Mouse (Mus musculus): ENCODE results near the gene Kat2a.

The Kat2a gene

DNA sequence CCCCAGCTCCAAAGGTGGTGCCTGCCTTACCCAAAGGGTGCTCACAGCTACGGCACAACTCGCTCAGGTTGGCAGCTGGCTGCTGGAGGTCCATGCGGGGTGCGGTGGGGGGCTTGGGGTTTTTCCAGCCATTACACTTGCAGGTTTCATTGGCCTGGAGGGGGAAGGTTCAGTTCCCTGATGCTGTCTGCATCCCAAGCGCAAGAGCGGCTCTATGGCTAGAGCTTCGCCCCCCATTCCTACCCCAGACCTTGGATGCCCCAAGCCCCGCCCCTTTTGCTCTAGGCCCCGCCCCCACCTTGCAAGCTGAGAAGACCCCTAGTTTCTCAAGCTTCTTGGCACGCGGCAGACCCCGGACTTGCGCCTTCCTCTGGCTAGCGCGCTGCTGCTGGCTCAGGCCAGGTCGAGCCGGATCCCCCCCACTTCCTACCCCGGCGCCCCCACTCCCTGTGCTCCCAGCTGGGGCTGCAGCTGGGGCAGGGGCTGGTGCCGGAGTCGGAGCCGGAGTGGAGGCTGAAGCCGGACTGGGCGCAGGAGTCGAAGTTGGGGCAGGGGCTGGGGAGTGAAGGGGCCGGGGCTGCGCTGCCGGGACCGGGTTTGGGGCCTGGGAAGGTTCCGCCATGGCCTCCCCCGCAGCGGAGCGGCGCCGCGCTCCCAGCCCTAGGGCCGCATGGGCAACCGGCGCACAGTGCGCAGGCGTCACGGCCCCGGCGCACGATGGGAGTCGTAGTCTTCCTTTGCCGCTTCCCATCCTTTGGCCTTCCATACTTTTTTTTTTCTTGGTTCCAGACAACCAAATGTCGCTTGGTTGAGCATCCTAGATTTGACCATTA, at the start of gene Kat2a:
Gene Kat2a (minus strand): TSS at position 683 of the 833 bp plus-strand sequence.
- DNase-seq (ENCODE audit: low read depth, low spot score): peak; percentile 64

DNA sequence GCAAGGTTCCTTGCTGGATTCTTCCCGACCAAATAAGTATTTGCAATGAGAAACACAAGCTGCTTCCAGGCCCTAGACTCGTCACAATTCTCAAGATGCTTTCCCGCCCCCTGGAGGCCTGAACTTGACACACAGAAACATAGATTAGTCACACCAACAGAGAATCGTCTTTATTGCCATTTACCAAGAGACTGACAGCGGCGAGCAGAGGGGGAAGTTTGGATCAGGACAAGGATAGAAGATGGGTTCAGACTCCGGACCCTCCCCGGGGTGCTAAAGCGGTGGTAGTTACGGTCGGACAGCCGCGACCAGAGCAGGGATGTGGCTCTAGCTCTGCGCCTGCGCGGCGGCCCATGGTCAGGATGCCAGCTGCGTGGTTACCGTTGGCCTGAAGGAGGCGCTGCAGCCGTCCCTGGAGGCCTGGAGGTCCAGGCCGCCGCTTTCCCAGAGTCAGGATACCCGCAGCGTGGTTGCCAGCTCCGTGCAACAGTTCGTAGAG, 49.3 kb upstream of the Kat2a start:
- peak; percentile 40 for DNase-seq (ENCODE audit: low read depth, low spot score)

DNA sequence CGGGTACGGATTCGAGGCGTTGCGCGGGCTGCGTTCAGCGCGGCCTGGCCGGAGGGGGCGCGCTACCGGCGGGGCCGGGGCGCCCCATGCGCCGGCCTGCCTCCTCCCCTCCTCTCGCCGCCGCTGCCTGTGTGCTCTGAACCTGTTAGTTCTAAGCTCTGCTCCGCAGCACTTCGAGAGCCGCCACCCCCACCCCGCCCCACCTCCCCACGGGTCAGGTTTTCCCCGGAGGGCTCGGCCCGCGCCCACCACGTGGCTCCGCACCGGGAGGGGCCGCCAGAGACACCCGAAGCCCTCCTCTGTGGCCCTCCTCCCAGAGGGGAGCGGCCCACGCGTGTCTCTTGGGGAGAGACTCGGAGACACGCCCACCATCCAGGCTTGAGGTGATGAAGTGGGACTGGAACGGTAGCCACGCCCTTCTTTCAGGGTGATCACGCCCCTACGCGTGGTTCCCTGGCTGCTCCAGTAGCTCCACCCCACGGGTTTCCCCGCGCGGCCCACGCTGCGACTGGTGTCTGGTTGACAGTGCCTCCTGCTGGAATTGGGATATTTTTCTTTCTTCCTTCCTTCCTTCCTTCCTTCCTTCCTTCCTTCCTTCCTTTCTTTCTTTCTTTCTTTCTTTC, 47.5 kb upstream of the Kat2a start, which contains the start of gene Kcnh4:
Gene Kcnh4 (minus strand): TSS at position 332 of the 623 bp plus-strand sequence.
- no peak for DNase-seq (ENCODE audit: low read depth, low spot score)

DNA sequence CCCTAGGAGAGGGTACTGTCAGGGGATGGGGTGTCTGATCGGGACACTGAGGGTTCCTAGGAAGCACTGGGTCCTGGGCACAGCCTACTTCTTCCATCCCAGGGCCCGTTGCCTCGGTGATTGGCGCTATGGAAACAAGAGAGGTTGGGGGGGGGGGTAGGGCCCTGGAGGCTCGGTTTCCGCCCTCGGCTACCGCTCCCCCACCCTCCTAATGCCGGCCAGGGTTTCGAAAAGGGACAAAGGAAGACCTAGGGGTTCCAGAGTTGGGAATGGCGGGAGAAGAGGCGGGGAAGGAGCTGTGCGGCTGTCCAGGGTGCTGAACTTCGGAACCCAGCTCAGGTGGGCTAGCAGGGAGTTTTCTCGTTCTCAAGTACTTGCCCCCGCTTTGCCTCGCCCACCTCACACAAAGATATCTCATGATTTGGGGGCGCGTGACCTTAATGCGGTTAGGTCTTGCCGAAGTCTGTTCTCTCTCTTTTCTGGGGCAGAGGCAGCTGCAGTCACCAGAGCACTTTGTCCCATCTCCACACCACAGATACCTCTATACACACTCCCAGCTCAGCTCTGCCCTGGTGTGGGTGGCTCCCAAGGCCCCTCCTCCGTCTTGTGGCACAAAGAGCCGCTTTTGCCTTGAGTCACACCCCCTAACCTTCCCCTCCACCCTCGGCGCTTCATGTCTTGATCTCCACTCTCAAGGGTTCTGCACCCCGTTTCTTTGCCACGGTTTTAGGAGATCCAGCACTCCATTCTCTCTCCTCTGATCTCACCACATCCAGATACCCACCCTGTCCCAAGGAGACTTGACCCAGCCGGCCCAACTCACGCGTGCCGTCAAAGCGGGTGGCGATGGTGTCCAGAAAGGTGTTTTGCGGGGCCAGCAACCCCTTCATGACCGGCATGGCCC, 46.7 kb upstream of the Kat2a start:
- DNase-seq (ENCODE audit: low read depth, low spot score): no peak

DNA sequence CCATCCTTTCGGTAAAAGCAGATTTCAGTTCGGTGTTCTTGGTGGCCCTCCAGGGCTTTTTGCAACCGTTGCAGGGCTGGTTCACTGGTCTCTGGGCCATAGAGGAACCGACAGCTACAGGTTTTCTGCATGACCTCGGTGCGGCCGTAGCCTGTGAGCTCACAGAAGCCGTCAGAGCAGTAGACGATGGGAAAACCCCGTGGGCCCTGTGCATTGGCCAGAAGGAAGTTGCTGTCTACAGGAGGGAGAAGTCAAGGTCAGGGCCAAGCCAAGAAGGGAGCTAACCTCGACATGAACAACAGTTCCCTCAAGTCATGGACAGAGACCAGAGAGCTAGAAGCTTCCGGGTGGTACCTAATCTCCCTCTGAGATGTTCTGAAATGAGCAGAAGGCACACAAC, 45.3 kb upstream of the Kat2a start:
- DNase-seq (ENCODE audit: low read depth, low spot score): no peak

DNA sequence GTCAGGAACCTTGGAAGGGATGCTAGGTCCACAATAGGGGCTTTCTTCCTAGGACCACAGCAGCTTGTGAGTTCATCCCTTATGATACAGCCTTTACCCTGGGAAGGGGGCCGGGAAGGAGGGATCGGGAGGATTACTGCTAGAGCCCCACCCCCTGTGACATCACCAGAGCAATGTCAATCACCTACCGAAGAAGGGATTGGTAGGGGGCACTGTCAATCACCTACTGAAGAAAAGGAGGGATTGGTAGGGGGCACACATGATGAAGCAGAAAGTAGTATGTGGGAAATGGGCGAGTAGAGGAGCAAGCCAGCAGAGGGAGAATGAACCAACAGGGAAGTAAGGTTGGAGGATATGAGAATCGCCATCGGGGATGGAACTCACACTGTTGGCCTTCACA, 44.2 kb upstream of the Kat2a start:
- no peak for DNase-seq (ENCODE audit: low read depth, low spot score)

DNA sequence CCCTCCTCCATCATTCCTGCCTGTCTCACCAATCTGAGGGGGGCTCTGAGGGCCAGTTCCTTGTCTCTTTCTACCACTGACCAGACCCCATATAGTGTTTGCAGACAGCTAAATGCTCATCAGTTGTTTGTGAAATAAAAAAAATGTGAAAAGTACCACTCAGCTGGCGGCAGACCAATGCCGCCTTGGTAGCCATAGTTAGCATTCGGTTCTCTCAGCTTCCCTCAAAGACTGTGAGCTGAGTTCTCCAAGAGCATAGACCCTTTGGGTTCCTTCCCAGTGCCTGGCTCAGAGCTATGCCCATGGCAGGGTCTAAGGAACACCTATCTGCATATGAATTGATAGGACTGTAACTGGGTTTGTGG, 42.4 kb upstream of the Kat2a start:
- DNase-seq (ENCODE audit: low read depth, low spot score): no peak

DNA sequence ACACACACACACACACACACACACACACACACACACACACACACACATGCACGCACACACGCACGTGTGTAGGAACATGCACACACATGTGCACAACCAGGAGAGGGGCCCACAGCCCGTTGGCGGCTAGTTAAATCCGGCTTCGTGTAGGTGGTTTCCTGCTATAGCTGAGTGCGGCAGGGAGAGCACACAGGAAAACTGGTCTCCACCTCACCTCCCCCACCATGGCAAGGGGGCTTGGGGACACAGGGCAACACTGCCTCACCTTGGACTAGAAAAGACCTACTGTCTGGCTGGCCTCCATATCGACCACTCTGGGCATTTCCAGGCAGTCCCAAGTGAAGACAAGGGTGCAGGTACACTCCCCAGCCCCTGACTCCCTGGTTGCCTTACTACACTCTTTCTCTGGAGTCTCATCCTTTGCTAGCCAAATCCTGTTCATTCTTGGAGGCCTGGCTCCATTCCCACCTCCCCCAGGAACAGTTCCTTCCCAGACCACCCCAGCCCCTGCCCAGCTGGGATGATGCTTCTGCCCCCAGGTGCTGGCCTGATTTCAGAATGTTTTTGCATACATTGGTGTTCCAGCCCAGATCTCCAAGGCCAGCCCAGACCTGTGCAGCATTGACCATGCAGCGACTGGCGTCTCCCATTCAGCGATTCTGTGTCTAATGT, 41.9 kb upstream of the Kat2a start:
- no peak for DNase-seq (ENCODE audit: low read depth, low spot score)

DNA sequence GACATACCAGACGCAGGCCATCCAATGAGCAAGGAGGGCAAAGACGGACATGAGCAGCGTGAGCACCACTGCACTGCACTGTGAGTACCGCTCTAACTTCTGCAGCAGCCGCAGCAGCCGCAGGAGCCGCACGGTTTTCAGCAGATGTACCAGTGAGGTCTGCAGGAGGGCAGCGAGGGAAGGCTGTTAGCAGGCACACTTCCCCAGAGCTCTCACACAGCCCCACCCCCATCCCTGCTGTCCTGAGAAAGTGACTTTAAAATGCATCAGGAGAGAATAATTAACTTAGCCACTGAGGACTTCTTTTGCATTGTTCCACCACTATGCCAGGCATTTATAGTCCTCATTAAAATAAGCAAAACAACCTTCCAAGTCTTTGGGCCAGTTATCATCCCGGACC, 40.0 kb upstream of the Kat2a start:
- DNase-seq (ENCODE audit: low read depth, low spot score): no peak

DNA sequence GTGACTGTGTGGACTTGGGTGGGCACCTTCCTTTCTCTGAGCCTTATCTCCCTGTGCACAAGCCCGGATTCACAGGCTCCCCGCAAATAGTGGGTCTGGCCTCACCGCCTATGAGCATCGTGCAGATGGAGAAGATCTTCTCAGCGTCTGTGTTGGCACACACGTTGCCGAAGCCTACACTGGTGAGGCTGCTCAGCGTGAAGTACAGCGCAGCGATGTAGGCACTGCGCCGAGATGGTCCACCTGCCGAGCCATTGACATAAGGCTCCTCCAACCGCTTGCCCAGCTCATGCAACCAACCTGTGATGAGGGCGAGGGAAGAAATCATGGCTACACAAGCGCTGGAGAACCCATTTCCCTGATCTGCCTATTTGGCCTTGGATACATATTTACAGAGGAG, 37.9 kb upstream of the Kat2a start:
- DNase-seq (ENCODE audit: low read depth, low spot score): no peak

DNA sequence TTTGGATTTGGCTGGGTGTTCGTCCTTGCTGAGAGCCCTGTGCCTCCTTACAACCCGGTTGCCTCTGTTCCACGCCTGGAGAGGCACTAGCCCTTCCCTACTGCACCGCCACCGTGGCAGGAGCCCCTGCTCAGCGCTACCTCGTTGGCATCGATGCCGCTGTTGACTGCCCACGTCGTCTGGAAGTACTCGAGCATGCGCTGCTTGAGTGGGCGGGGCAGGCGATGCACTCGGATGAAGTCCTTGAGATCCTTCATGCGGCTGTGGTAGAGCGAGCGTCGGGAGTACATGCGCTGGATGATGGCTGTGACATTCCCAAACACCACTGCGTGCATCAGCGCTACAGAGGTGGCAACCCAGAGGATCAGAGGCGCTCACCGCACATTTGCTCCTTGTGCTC, 37.2 kb upstream of the Kat2a start:
- DNase-seq (ENCODE audit: low read depth, low spot score): no peak

DNA sequence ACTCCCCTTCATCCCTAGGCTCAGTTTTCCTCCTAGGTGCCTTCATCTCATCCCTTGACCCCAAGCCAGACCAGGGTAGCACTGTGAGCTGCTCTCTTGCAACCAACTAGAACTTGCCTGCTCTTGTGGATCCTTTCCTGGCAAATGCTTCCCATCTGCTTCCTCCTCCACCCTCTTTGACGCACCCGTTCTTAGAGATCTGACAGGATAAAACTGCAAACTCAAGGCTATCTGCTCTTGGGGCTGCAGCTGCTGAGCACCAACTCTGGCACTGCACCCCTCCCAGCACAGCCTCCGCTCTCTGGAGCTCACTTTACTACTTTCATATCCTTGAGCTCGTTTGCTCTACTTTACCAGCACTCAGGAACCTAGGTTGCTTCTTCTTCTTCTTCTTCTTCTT, 36.4 kb upstream of the Kat2a start:
- DNase-seq (ENCODE audit: low read depth, low spot score): no peak

DNA sequence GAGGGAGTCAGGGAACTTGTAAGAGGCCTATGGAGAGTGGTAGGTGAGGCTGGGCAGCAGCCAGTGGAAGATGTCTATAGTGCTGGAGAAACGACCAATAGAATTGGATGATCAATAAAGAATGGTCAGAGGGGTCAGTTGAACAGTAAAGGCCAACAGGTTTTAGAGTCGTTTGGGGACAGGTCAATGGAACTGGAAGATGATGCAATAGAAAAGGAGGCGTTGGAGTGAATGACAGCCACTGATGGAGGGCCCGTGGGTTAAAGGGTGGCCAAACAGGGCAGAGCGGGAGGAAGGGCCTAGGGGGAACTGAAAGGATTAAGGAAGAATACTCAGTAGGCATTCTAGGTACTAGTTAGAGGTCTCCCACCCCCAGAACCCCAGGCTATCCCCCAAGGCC, 34.8 kb upstream of the Kat2a start:
- DNase-seq (ENCODE audit: low read depth, low spot score): no peak

DNA sequence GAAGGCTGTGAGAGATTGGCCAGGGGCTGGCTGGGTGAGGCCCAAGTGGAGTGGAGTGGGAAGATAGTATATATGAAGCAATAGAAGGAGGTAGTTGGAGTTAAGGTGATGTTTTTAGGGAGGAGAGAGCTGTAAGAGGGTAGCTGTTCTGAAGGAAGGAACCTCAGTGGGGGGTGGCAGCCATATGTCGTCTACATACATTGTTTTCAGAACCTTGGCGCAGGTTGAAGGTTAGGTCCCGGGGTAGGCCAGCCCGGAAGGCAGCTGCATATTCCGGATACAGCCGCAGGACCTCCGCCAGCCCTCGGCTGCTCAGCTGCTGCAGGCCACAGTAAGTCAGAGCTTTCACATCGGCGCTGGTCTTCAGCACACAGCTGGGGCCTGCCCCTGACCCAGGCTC, 34.3 kb upstream of the Kat2a start:
- DNase-seq (ENCODE audit: low read depth, low spot score): no peak

DNA sequence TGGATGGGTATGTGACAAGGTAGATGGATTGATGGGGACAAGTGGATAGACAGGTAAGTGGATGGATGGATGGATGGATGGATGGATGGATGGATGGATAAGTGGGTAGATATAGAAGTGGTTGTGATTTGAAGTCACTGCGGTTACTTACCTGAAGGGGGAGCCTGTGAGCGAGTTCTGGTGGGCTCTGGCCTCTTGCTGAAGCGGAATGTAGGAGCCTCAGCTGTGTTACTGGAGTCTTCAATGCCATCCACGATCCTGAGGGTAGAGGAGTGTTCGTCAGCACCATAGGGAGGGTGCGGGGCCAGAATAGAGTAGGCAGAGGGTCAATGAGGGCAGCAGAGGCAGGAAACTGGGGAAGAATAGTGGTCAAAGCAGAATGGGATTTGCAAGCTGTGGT, 32.8 kb upstream of the Kat2a start:
- DNase-seq (ENCODE audit: low read depth, low spot score): no peak

DNA sequence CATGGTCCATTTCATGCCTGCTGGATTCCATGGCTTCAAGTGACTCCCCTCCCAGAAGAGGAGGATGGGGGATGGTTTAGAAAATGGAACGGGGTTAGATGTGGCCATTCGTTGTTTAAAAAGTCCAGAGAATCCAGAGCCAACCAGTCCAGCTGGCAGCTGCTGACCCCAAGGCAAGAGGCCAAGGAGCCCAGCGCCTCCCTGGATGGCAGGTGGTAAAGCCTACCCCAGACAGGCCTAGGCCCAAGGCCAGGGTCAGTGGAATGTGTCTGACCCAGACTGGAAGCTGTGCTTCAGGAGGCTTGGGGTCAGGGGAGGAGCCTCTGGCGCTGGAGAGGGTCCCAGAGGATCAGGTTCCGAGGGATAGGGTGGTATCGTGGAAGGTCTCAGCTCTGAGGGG, 29.1 kb upstream of the Kat2a start:
- DNase-seq (ENCODE audit: low read depth, low spot score): no peak

DNA sequence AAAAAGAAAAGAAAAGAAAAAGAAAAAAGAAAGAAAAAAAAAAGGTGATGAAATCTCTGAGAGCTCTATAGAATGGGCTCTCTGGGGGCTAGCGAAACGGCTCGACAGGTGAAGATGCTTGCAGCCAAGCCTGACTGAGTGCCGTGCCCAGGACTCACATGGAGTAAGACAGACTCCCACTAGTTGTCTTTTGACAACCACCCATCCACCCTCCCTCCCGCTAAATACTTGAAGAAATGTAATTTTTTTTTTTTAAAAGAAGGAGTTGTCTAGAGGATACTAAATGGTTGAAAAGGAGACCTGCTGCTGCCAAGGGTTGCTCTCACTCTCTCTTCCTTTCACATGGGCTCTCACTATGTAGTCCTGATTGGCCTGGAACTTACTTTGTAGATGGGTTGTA, 26.5 kb upstream of the Kat2a start:
- no peak for DNase-seq (ENCODE audit: low read depth, low spot score)

DNA sequence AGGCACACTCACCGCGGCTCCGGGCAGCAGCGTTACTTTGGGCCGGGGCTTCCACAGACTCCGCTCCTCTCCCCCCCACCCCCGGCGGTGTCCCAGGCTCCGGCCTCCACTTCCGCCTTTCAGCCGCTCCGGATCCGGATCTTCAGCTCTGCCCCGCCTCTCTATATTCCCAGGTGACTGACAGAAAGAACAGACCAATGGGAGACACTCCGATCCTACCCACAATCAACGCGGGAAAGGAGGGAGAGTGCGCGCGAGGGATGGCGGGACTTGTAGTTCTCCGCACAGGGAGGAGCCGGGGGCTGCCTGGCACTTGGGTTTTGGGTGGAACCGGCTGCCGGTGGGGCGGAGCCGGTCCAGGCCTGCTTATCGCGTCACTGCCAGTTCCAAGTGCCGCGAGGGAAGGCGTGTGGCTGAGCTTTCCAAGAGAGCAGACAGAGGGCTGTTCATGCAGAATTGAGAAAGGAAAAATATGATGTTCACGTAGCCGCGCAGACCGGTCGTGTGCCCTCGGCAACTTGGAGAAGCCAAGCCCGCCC, 25.9 kb upstream of the Kat2a start, which contains the start of gene Rab5c:
Gene Rab5c (minus strand): TSS at position 150 of the 539 bp plus-strand sequence.
- DNase-seq (ENCODE audit: low read depth, low spot score): peak; percentile 96

DNA sequence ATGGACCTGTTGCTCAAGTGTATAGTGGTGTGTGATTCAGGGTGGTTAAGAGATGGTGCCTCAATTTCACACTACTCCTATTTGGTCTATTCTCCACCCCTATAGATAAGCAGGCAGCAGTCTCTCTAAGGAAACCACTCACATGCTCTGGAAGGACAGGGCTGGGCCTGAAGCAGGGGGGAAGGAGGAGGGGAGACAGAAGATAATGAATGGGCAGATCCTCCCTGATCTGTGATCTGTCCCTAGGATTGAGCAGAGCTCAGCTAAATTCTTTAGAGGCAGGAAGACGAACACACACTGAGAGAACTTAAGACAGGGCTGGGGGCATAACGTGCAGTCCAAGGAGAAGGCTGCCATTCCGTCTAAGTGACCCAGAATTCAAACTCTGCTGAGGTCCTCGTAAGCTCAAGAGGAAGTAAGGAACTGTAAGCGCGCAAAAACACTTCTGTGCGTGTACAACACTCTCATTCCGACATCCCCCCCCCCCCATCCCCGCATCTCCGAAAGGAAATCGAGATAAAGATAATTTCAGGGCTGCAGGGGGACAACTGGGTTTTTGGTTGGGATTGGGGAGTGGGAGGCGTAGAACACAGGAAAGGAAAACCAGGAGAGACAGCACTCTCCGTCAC, 25.0 kb upstream of the Kat2a start:
- no peak for DNase-seq (ENCODE audit: low read depth, low spot score)

DNA sequence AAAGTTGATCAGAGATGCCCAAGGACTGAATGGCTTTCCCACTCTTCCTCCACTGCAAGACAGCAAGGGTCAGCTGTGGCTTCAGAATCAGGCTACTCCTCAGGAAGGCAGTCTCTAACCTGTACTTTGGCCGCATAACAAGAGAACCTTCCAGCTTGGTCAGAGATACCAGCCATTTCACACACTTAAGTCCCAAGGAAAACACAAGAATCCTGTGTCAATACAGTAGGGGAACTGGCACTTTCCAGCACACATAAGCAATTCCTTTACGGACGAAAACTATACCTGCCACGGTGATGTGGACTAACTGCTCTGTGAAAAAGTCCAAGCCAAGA, 24.4 kb upstream of the Kat2a start:
- no peak for DNase-seq (ENCODE audit: low read depth, low spot score)

Measured in retina, adult 2 months (tissue).